Mouse (Mus musculus) small intestine, adult 2 months (tissue): ENCODE data around the gene Mgme1. TPM values are rescaled to one million over a fixed set of nuclear protein-coding genes. Genes with fewer than 3 reads are reported as not detected.

Source experiments
- H3K27ac ChIP-seq: fragments of 200-500 bp; 2 replicates; pipeline ENCODE4 v1.5.1; 2012; ENCODE audit warnings: low read depth, low read length, control low read depth, inconsistent platforms; ENCODE audit not compliant: insufficient read depth
- H3K27me3 ChIP-seq: fragments of 200-500 bp; 2 replicates; pipeline ENCODE4 v1.6.1; 2012; ENCODE audit warnings: mild to moderate bottlenecking, moderate library complexity, low read length, inconsistent platforms; ENCODE audit not compliant: control insufficient read depth, insufficient read depth
- H3K36me3 ChIP-seq: fragments of 200-500 bp; 2 replicates; pipeline ENCODE4 v1.6.1; 2012; ENCODE audit warnings: mild to moderate bottlenecking, low read length, control low read depth, inconsistent platforms; ENCODE audit not compliant: control insufficient read depth, insufficient read depth
- H3K4me1 ChIP-seq: fragments of 200-500 bp; 2 replicates; pipeline ENCODE4 v1.6.1; 2012; ENCODE audit warnings: low read length, inconsistent platforms, mixed read lengths; ENCODE audit not compliant: control insufficient read depth, insufficient read depth, insufficient read length
- H3K4me3 ChIP-seq: fragments of 200-500 bp; 2 replicates; pipeline ENCODE4 v1.5.1; 2012; ENCODE audit warnings: low read depth, mild to moderate bottlenecking, control low read depth, inconsistent platforms, low read length, moderate library complexity
- CTCF ChIP-seq: fragments of 200-500 bp; IDR thresholded peaks from 2 replicates; pipeline ENCODE4 v1.5.1; 2012; ENCODE audit warnings: low read depth, mild to moderate bottlenecking, control low read depth, inconsistent platforms, low read length, moderate library complexity, mixed read lengths; ENCODE audit not compliant: insufficient replicate concordance, insufficient read length; ENCODE audit errors: extremely low read depth
- POLR2A ChIP-seq: fragments of 200-500 bp; IDR thresholded peaks from 2 replicates; pipeline ENCODE4 v1.6.1; 2012; ENCODE audit warnings: low read depth, mild to moderate bottlenecking, control low read depth, inconsistent platforms, low read length, moderate library complexity
- WGBS: fragments of 180-500 bp; shearing (Covaris S2); methylation state at CpG from one replicate; pipeline ENCODE4 v1.1.7; 2018; 5-methylcytosine and 5-hydroxymethylcytosine counted together
- polyA plus RNA-seq: library from polyadenylated mRNA; depleted of rRNA; stranded (reverse); fragments of >200 nt; gene quantifications from 2 replicates; pipeline ENCODE4 v1.2.3, GENCODE M21; 2012

Gene Mgme1
- polyA plus RNA-seq, 1 experiment = 1.9 TPM

GRCm38 (mm10) chr2:144281417-144281816, 11.0 kb downstream of the Mgme1 start:
- TF ChIP-seq CTCF = no peak
- no peak for TF ChIP-seq POLR2A
- no peaks in the 10 kb centered on the region; the same call in 1 of the 2 replicates for H3K4me1 ChIP-seq
- no peaks in the 10 kb centered on the region for H3K27me3 ChIP-seq
- H3K4me3 ChIP-seq = no peak overlapping the region
- H3K27ac ChIP-seq = no peak overlapping the region
- 62% methylated on average over 3 of the region's 3 CpGs for WGBS
- H3K36me3 ChIP-seq = peaks cover 10% of the 10 kb centered on the region

- 88% methylated on average over 7 of the region's 7 CpGs for WGBS
- H3K4me1 ChIP-seq = peaks cover 14% of the 10 kb centered on the region
- H3K27me3 ChIP-seq = no peaks in the 10 kb centered on the region
- no peaks in the 10 kb centered on the region for H3K36me3 ChIP-seq
- H3K4me3 ChIP-seq = no peak overlapping the region
- TF ChIP-seq POLR2A = no peak
- TF ChIP-seq CTCF = no peak
- H3K27ac ChIP-seq = no peak overlapping the region
These were observed 19.9 kb downstream of the Mgme1 start for GRCm38 (mm10) chr2:144290321-144290720.

GRCm38 (mm10) chr2:144291600-144292305, 21.3 kb downstream of the Mgme1 start:
- Histone ChIP-seq H3K36me3 (no peaks in the 10 kb centered on the region), H3K4me3 (no peak overlapping the region), H3K27me3 (no peaks in the 10 kb centered on the region), H3K4me1 (peaks cover 14% of the 10 kb centered on the region), H3K27ac (no peak overlapping the region)
- 83% methylated on average over 11 of the region's 11 CpGs for WGBS
- TF ChIP-seq CTCF (no peak), POLR2A (no peak)

- 20% methylated on average over 9 of the region's 9 CpGs for WGBS
- Histone ChIP-seq H3K4me1 (peaks cover 14% of the 10 kb centered on the region), H3K27me3 (no peaks in the 10 kb centered on the region), H3K4me3 (peak overlapping the region; percentile 25), H3K27ac (peak overlapping the region; percentile 74), H3K36me3 (no peaks in the 10 kb centered on the region)
- TF ChIP-seq CTCF (no peak), POLR2A (no peak)
These were observed 24.8 kb downstream of the Mgme1 start for GRCm38 (mm10) chr2:144295145-144295735.

- H3K27ac ChIP-seq = peak overlapping the region; percentile 80
- H3K27me3 ChIP-seq = no peaks in the 10 kb centered on the region
- H3K4me1 ChIP-seq = peaks cover 16% of the 10 kb centered on the region
- no peak overlapping the region for H3K4me3 ChIP-seq
- H3K36me3 ChIP-seq = no peaks in the 10 kb centered on the region
- TF ChIP-seq CTCF = no peak
- TF ChIP-seq POLR2A = no peak
- WGBS = 31% methylated on average over 9 of the region's 9 CpGs
These were observed 29.5 kb downstream of the Mgme1 start for GRCm38 (mm10) chr2:144299749-144300669.

- Histone ChIP-seq H3K36me3 (0 out of 2 replicates have a peak, but pooled peaks cover 3% of the 10 kb centered on the region), H3K27ac (peak overlapping the region; percentile 48; the same call in 1 of the 2 replicates), H3K4me3 (no peak overlapping the region), H3K4me1 (peaks cover 17% of the 10 kb centered on the region), H3K27me3 (no peaks in the 10 kb centered on the region)
- TF ChIP-seq CTCF = no peak
- TF ChIP-seq POLR2A = no peak
- 60% methylated on average over 11 of the region's 11 CpGs for WGBS
These were observed 30.6 kb downstream of the Mgme1 start for GRCm38 (mm10) chr2:144301101-144301500.
